Mouse (Mus musculus): ENCODE results near the gene Mmp20.

Mmp20 gene

DNA sequence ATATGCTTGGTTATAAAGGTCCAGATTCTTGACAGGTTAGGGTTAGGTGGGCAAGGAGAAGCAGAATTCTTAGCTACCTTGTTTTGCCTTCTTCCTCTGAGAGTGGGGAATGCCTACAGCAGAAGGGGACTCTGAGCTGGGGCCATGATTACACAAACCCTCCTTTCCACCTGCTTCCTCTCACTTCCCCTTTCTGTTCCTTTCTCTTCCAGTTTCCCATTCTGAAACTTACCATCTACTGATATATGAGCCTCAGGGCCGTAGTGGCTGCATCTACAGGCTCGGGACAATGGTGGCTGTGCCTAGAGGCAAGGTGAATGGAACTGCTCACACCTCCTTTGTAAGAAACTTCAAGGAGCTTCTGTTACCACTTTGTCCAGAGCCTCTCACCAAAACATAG, 58.0 kb downstream of the Mmp20 start:
- no peak for ATAC-seq (ENCODE audit: insufficient number of reproducible peaks, low FRiP score, low TSS enrichment)

GRCm38 (mm10) chr9:7689799-7690198, 61.8 kb downstream of the Mmp20 start:
- ATAC-seq (ENCODE audit: insufficient number of reproducible peaks, low FRiP score, low TSS enrichment), result no peak

GRCm38 (mm10) chr9:7691790-7692189, 63.8 kb downstream of the Mmp20 start, which contains the start of gene Mmp7:
Mmp7 (plus strand) TSS chr9:7692090.
- no peak for ATAC-seq (ENCODE audit: insufficient number of reproducible peaks, low FRiP score, low TSS enrichment)

DNA sequence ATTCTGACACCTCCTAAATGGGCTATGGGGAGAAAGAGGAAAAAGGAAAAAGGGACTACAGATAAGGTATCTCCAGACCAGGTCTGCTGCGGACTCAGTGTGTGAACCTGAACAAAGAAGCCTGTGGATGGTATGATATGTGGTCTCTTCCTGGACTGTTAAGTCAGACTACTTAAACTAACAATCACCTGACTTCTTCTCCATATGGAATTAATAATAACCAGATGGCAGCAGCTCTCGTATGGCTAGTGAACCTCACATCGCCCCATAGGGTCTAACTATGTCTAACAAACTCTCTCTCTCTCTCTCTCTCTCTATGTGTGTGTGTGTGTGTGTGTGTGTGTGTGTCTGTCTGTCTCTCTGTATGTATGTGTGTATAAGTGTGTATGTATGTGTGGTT, 65.9 kb downstream of the Mmp20 start:
- ATAC-seq (ENCODE audit: insufficient number of reproducible peaks, low FRiP score, low TSS enrichment), result no peak

DNA sequence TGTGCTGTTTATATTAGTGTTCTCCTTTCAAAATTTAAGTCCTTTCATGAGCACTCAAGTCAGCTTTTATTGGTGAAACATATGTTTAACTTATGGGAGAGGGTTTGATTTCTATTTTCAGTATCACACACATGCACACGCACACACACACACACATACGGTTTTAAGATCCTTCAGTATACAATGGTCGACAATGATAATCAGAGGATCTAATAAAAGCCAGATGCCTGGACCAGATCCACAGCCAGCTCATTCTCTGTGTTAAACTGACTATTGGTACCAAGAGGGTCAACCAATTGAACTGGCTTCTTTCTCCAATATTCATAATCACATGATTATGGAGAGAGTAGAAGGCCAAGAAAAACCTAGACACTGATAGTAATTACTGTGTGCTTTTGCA, 67.6 kb downstream of the Mmp20 start:
- ATAC-seq (ENCODE audit: insufficient number of reproducible peaks, low FRiP score, low TSS enrichment), result no peak

- ATAC-seq (ENCODE audit: insufficient number of reproducible peaks, low FRiP score, low TSS enrichment), result no peak
These were observed 80.7 kb downstream of the Mmp20 start for GRCm38 (mm10) chr9:7708698-7709097.

- ATAC-seq (ENCODE audit: insufficient number of reproducible peaks, low FRiP score, low TSS enrichment), result no peak
These were observed 83.2 kb downstream of the Mmp20 start for GRCm38 (mm10) chr9:7711196-7711595.

DNA sequence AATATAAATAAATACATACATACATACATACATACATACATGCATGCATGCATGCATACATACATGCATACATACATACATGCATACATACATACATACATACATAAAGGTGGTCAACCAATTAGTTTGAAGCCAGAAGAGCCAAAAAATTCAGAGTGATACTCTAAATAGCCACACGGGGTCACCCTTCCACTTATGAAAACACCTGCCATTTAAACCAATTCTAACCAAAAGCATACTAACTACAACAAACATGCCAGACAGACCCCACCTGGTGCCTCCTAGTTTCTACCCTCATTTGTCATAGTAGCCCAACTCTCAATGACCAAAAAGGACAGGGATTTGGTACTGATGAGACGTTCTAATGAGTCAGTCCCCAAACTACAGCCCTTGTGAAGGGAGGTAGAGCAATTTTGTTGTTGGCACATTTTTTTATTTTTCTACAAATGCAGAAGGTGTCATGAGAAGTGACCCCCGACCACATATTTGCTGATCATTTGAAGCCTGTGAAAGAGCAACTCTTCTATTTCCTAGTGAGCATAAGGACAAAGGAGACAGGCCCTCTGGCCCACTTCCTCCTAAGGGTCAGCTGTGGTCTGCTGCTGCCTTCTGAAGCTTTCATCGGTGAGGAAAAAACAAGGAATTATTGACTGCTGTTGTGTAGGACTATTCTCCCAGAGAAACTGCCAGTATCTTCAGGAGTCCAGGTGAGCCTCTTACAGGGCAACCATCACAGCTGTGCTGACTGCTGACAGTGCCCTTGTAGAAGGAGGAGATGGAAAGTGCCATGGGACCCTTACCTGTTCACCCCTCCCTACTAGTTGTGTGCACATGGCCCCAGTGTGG, 86.3 kb downstream of the Mmp20 start:
- peak; percentile 31; the same call in 1 of the 2 replicates for ATAC-seq (ENCODE audit: insufficient number of reproducible peaks, low FRiP score, low TSS enrichment)

GRCm38 (mm10) chr9:7714908-7715175, 86.8 kb downstream of the Mmp20 start:
- ATAC-seq (ENCODE audit: insufficient number of reproducible peaks, low FRiP score, low TSS enrichment), result no peak

- no peak for ATAC-seq (ENCODE audit: insufficient number of reproducible peaks, low FRiP score, low TSS enrichment)
These were observed 93.5 kb downstream of the Mmp20 start for GRCm38 (mm10) chr9:7721543-7721942.

Data from cerebellum, adult (tissue).